Mouse (Mus musculus) heart, embryonic 14.5 days (tissue): ENCODE data around the gene Pih1d1. TPM values are rescaled to one million over a fixed set of nuclear protein-coding genes. Genes with fewer than 3 reads are reported as not detected.

ENCODE experiments used
- ATAC-seq: fragments of 200-750 bp; cut with Nextera tagmentation; 2 replicates; pipeline ENCODE4 v1.8.0; 2017; ENCODE audit warnings: low read depth, moderate TSS enrichment; ENCODE audit not compliant: insufficient number of reproducible peaks, insufficient read depth, low FRiP score
- H3K27ac ChIP-seq, 2 experiments: fragments of 200-500 bp in 1 of 2; fragments of 300-500 bp in 1 of 2; sonication (generic) in 1 of 2; replicated peaks in 1 of 2; 2 replicates each; pipeline ENCODE4 v1.5.1; 2012 to 2014; ENCODE audit warnings: low read depth in 2 of 2, low read length in 2 of 2, control low read depth in 1 of 2, mild to moderate bottlenecking in 1 of 2, mixed read lengths in 1 of 2; ENCODE audit not compliant: control insufficient read depth in 1 of 2, insufficient read depth in 1 of 2
- H3K27me3 ChIP-seq: fragments of 300-500 bp; sonication (generic); 2 replicates; pipeline ENCODE4 v1.6.1; 2014; ENCODE audit warnings: mild to moderate bottlenecking, low read length, control low read depth; ENCODE audit not compliant: control insufficient read depth, insufficient read depth
- H3K36me3 ChIP-seq: fragments of 300-500 bp; sonication (generic); 2 replicates; pipeline ENCODE4 v1.6.1; 2014; ENCODE audit warnings: mild to moderate bottlenecking, control low read depth, low read length, mixed read lengths; ENCODE audit not compliant: control insufficient read depth, insufficient read depth
- H3K4me1 ChIP-seq, 2 experiments: fragments of 200-500 bp in 1 of 2; fragments of 300-500 bp in 1 of 2; sonication (generic) in 1 of 2; 2 replicates each; pipeline ENCODE4 v1.6.1; 2012 to 2014; ENCODE audit warnings: low read length in 2 of 2, control low read depth in 1 of 2, mixed read lengths in 1 of 2; ENCODE audit not compliant: control insufficient read depth in 2 of 2, insufficient read depth in 2 of 2
- H3K4me2 ChIP-seq: fragments of 300-500 bp; sonication (generic); 2 replicates; pipeline ENCODE4 v1.6.1; 2014; ENCODE audit warnings: mild to moderate bottlenecking, low read length
- H3K4me3 ChIP-seq, 2 experiments: fragments of 200-500 bp in 1 of 2; fragments of 300-500 bp in 1 of 2; sonication (generic) in 1 of 2; 2 replicates each; pipeline ENCODE4 v1.5.1; 2012 to 2014; ENCODE audit warnings: low read length in 2 of 2, mild to moderate bottlenecking in 2 of 2, control low read depth in 1 of 2, low read depth in 1 of 2, moderate library complexity in 1 of 2; ENCODE audit not compliant: control insufficient read depth in 1 of 2, insufficient read depth in 1 of 2
- H3K9ac ChIP-seq: fragments of 300-500 bp; sonication (generic); 2 replicates; pipeline ENCODE4 v1.6.1; 2014; ENCODE audit warnings: mild to moderate bottlenecking, low read length
- H3K9me3 ChIP-seq: fragments of 300-500 bp; sonication (generic); 2 replicates; pipeline ENCODE4 v1.6.1; 2016; ENCODE audit warnings: low read length, control low read depth; ENCODE audit not compliant: control insufficient read depth
- WGBS: fragments of 180-500 bp; shearing (Covaris S2); extraction: QIAGEN DNeasy Blood & Tissue Kit; methylation state at CpG from one replicate; pipeline ENCODE4 v1.1.7; 2014; 5-methylcytosine and 5-hydroxymethylcytosine counted together
- polyA plus RNA-seq: library from polyadenylated mRNA; unstranded; fragments of >200 nt; fragmentation: Nextera tagmentation; extraction: Ambion mirVana; gene quantifications from 2 replicates; pipeline ENCODE4 v1.2.1, GENCODE M21; 2014

Pih1d1 gene
- polyA plus RNA-seq, 1 experiment from 2014 or later: 94.5 TPM

- Histone ChIP-seq H3K27ac (no peak overlapping the region), H3K9me3 (peaks cover 15% of the 10 kb centered on the region), H3K27me3 (peaks cover 84% of the 10 kb centered on the region), H3K4me1 (peaks cover 2 to 15% of the 10 kb centered on the region in 2 experiments; a peak in 3 of 4 replicates), H3K4me2 (peak overlapping the region; percentile 46), H3K9ac (0 out of 2 replicates have a peak overlapping the region, but pooled peaks have one; percentile 11), H3K36me3 (no peaks in the 10 kb centered on the region), H3K4me3 (peak overlapping the region in 1 of 2 experiments; percentile 20; a peak in 2 of 4 replicates)
- 6% methylated on average over 30 of the region's 31 CpGs for WGBS
- no peak for ATAC-seq
Observed at GRCm38 (mm10) chr7:45176356-45176755, 22.3 kb downstream of the Pih1d1 start.

- H3K36me3 ChIP-seq: no peaks in the 10 kb centered on the region
- no peak overlapping the region for H3K27ac ChIP-seq
- peaks cover 98% of the 10 kb centered on the region for H3K27me3 ChIP-seq
- H3K4me1 ChIP-seq: peaks cover 5 to 28% of the 10 kb centered on the region in 2 experiments; a peak in 3 of 4 replicates
- no peak for ATAC-seq
- 18% methylated on average over 7 of the region's 7 CpGs for WGBS
- no peak overlapping the region for H3K4me3 ChIP-seq
- no peak overlapping the region for H3K9ac ChIP-seq
- no peak overlapping the region for H3K4me2 ChIP-seq
- H3K9me3 ChIP-seq: no peaks in the 10 kb centered on the region
Observed at GRCm38 (mm10) chr7:45178550-45178949, 24.4 kb downstream of the Pih1d1 start.

- Histone ChIP-seq H3K27me3 (peaks cover 100% of the 10 kb centered on the region), H3K4me1 (peaks cover 5 to 28% of the 10 kb centered on the region in 2 experiments; a peak in 3 of 4 replicates), H3K9ac (no peak within 1 kb of the TSS), H3K27ac (no peak within 1 kb of the TSS), H3K36me3 (no peaks in the 10 kb centered on the region), H3K4me2 (no peak within 1 kb of the TSS), H3K4me3 (no peak within 1 kb of the TSS), H3K9me3 (no peaks in the 10 kb centered on the region)
- WGBS: 31% methylated on average over 7 of the region's 7 CpGs
- no peak for ATAC-seq
Observed at GRCm38 (mm10) chr7:45179469-45179868, 25.4 kb downstream of the Pih1d1 start, which contains the start of gene Gfy. Gfy (minus strand) TSS chr7:45179569.

- no peaks in the 10 kb centered on the region for H3K36me3 ChIP-seq
- peaks cover 100% of the 10 kb centered on the region for H3K27me3 ChIP-seq
- no peak for ATAC-seq
- 20% methylated on average over 20 of the region's 20 CpGs for WGBS
- H3K27ac ChIP-seq: no peak within 1 kb of the TSS
- H3K9me3 ChIP-seq: no peaks in the 10 kb centered on the region
- peaks cover 5 to 24% of the 10 kb centered on the region in 2 experiments; a peak in 3 of 4 replicates for H3K4me1 ChIP-seq
- H3K9ac ChIP-seq: no peak within 1 kb of the TSS; the same call in 1 of the 2 replicates
- H3K4me3 ChIP-seq: peak within 1 kb of the TSS in 1 of 2 experiments; percentile 26; a peak in 2 of 4 replicates
- H3K4me2 ChIP-seq: peak within 1 kb of the TSS; percentile 63
Observed at GRCm38 (mm10) chr7:45180896-45181477, 26.9 kb downstream of the Pih1d1 start, which contains the start of gene Pth2. Pth2 (plus strand) TSS chr7:45180995.

GRCm38 (mm10) chr7:45181540-45181939 is 27.4 kb downstream of the Pih1d1 start:
- no peak for ATAC-seq
- WGBS: 6% methylated on average over 29 of the region's 35 CpGs
- H3K9ac ChIP-seq: no peak overlapping the region

GRCm38 (mm10) chr7:45182199-45182601 is 28.1 kb downstream of the Pih1d1 start:
- Histone ChIP-seq H3K27ac (no peak overlapping the region), H3K4me1 (peaks cover 5 to 20% of the 10 kb centered on the region in 2 experiments; a peak in 3 of 4 replicates), H3K9me3 (no peaks in the 10 kb centered on the region), H3K27me3 (peaks cover 99% of the 10 kb centered on the region), H3K9ac (peak overlapping the region; percentile 59; the same call in 1 of the 2 replicates), H3K36me3 (no peaks in the 10 kb centered on the region), H3K4me3 (peak overlapping the region; percentile 26 to 31), H3K4me2 (peak overlapping the region; percentile 63)
- peak; percentile 52; the same call in 1 of the 2 replicates for ATAC-seq
- under 1% methylated on average over 34 of the region's 34 CpGs for whole genome bisulfite sequencing

More at GRCm38 (mm10) chr7:45181540-45181939, 27.4 kb downstream of the Pih1d1 start:
- Histone ChIP-seq H3K4me1 (peaks cover 5 to 20% of the 10 kb centered on the region in 2 experiments; a peak in 3 of 4 replicates), H3K27me3 (peaks cover 100% of the 10 kb centered on the region), H3K4me3 (peak overlapping the region in 1 of 2 experiments; percentile 26; a peak in 2 of 4 replicates), H3K4me2 (peak overlapping the region; percentile 63), H3K27ac (no peak overlapping the region), H3K36me3 (no peaks in the 10 kb centered on the region), H3K9me3 (no peaks in the 10 kb centered on the region)

GRCm38 (mm10) chr7:45182606-45183005 is 28.5 kb downstream of the Pih1d1 start:
- peak overlapping the region; percentile 26 to 31 for H3K4me3 ChIP-seq
- H3K4me2 ChIP-seq: peak overlapping the region; percentile 63
- no peak overlapping the region for H3K27ac ChIP-seq
- peaks cover 5 to 20% of the 10 kb centered on the region in 2 experiments; a peak in 3 of 4 replicates for H3K4me1 ChIP-seq
- peaks cover 97% of the 10 kb centered on the region for H3K27me3 ChIP-seq
- no peaks in the 10 kb centered on the region for H3K9me3 ChIP-seq
- 15% methylated on average over 11 of the region's 11 CpGs for WGBS
- peak overlapping the region; percentile 59; the same call in 1 of the 2 replicates for H3K9ac ChIP-seq
- no peaks in the 10 kb centered on the region for H3K36me3 ChIP-seq
- no peak for ATAC-seq
